Mouse (Mus musculus): Measurements from ENCODE around the gene 1700029F12Rik.

The 1700029F12Rik gene

GRCm38 (mm10) chr13:97034262-97034661 lies at the start of gene 1700029F12Rik:
Gene 1700029F12Rik, minus strand, starts transcription at chr13:97034362.
- no peak for DNase-seq (ENCODE audit: low read depth, low spot score)

DNA sequence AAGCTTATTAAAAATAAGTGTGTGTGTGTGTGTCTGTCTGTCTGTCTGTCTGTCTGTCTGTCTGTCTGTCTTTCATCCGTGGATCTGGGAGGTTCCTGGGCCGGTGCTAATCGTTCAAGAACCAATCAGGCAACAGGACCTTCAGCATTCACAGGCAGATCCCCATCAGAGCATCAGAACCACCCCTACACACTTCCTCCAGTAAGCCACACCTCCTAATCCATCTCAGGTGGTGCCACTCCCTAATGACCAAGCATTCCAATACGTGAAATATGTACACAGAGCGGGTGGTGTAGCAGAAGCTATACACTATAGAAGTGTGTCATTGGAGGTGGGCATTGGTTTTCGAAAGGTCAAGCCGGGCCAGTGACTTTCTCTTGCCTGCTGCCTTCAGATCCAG lies 48.3 kb upstream of the 1700029F12Rik start:
- peak; percentile 73 for DNase-seq (ENCODE audit: low read depth, low spot score)

- DNase-seq (ENCODE audit: low read depth, low spot score) = no peak
Observed at GRCm38 (mm10) chr13:97080615-97081014, 46.5 kb upstream of the 1700029F12Rik start.

GRCm38 (mm10) chr13:97080201-97080600 lies 46.0 kb upstream of the 1700029F12Rik start:
- no peak for DNase-seq (ENCODE audit: low read depth, low spot score)

GRCm38 (mm10) chr13:97077556-97077955 lies 43.4 kb upstream of the 1700029F12Rik start:
- DNase-seq (ENCODE audit: low read depth, low spot score) = no peak

DNA sequence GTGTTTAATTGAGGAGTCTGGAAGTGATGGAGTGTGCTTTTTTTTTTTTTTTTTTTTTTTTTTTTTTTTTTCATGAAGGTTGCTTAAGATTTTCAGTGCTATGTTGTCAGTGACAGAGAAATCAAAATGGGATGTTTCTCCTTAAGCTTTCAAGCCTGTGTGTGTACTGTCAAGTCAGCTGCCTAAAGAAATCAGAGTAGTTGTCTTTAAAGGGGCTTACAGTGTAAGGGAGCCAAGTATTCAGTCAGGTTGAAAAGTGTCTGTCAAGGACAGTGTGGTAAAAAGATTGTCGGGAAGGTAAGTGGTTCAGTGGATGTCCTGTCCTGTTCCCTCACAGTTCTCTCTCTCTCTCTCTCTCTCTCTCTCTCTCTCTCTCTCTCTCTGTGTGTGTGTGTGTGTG lies 39.3 kb upstream of the 1700029F12Rik start:
- DNase-seq (ENCODE audit: low read depth, low spot score) = no peak

DNA sequence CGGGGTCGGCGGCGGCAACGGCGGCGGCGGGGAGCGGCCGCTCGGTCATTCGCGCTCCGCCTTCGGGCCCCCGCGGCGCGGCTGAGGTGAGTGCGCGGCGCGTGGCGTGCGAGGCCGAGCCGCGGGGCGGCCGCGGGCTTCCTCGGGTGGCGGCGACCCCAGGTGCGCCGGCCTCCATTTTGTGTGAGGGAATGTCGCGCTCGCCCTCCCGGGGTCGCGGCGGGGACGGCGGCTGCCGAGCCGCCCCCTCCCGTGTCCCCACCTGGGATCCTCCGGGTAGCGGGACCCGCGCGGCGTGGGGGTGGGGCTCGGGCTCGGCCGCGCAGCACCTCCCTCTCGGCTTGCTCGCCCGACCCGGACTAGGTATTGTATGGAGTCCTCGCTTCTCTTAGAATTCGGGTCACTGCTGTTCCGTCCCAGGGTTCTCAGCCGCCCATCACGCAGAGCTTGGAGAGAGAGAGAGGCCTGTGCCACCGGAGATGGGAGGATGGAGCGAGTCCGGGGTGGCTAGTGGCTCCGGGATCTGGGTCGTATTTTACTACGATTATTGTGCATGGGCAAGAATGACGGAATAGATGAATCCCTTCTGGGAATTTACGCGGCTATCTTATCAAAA lies 37.6 kb upstream of the 1700029F12Rik start:
- peak; percentile 47 for DNase-seq (ENCODE audit: low read depth, low spot score)

- peak; percentile 89 for DNase-seq (ENCODE audit: low read depth, low spot score)
Observed at GRCm38 (mm10) chr13:97070931-97071625, 36.9 kb upstream of the 1700029F12Rik start.

GRCm38 (mm10) chr13:97068151-97068550 lies 34.0 kb upstream of the 1700029F12Rik start:
- no peak for DNase-seq (ENCODE audit: low read depth, low spot score)

GRCm38 (mm10) chr13:97067691-97068090 lies 33.5 kb upstream of the 1700029F12Rik start:
- peak; percentile 73 for DNase-seq (ENCODE audit: low read depth, low spot score)

- DNase-seq (ENCODE audit: low read depth, low spot score) = peak; percentile 98
Observed at GRCm38 (mm10) chr13:97066649-97067550, 32.7 kb upstream of the 1700029F12Rik start, which contains the start of gene Fam169a. Gene Fam169a, plus strand, starts transcription at chr13:97067286.

GRCm38 (mm10) chr13:97064844-97065621 lies 30.9 kb upstream of the 1700029F12Rik start:
- peak; percentile 85 for DNase-seq (ENCODE audit: low read depth, low spot score)

GRCm38 (mm10) chr13:97064413-97064812 lies 30.3 kb upstream of the 1700029F12Rik start:
- peak; percentile 53 for DNase-seq (ENCODE audit: low read depth, low spot score)

GRCm38 (mm10) chr13:97063431-97063830 lies 29.3 kb upstream of the 1700029F12Rik start:
- DNase-seq (ENCODE audit: low read depth, low spot score) = no peak

- DNase-seq (ENCODE audit: low read depth, low spot score) = no peak
Observed at GRCm38 (mm10) chr13:97062151-97062550, 28.0 kb upstream of the 1700029F12Rik start.

DNA sequence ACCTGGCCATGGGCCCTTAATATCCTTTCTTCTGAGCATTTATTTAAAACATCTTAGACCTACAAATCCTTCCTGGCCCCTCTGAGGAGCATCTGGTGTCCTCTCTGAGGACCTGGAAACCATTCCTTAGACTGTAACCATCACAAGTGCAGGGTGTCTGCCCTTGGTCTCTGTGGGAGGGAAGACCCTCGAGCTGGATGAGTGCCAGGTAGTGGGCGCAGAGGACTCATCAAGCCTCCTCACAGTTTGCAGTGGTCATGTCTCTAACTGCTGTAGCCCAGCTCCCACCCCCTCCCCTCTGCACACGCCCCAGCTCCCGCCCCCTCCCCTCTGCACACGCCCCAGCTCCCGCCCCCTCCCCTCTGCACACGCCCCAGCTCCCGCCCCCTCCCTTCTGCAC lies 26.2 kb upstream of the 1700029F12Rik start:
- DNase-seq (ENCODE audit: low read depth, low spot score) = no peak

DNA sequence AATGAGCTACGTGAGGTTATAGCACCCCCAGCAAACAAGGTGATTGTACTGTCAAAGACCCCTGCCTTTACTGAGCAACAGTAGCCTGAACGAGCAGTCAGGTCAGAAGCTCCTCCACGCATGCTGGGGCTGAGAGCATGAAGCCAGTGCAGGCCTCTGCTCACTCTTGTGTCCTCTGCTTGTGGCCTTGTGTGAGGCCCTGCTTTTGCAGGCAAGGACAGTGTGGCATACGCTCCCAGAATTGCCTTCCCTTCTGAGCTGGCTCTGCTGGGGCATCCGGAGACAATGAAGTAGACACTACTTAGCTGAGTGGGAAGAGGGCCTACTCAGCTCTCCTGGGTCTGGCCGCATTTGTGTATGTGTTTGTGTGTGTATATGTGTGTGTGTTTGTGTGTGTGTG lies 25.6 kb upstream of the 1700029F12Rik start:
- no peak for DNase-seq (ENCODE audit: low read depth, low spot score)

- no peak for DNase-seq (ENCODE audit: low read depth, low spot score)
Observed at GRCm38 (mm10) chr13:97057817-97058216, 23.7 kb upstream of the 1700029F12Rik start.

DNA sequence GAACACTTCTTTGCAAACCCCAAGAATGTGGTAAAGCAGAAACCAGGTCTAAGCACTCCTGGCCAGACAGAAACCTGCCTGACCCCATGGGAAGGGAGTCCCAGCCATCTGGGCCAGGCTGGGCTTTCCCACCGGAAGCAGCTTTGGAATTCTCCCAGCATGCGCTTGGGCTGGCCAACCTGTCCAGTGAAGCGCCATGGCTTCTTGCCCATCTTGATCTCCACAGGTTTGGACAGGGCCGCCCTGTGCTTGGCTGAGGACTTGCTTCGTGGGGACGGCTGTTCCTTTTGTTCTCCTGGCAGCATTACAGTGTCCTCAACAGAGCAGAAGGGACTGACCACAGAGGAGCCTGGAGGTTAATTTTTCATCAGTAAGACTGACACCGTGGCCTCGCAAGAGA lies 19.7 kb upstream of the 1700029F12Rik start:
- DNase-seq (ENCODE audit: low read depth, low spot score) = no peak

- DNase-seq (ENCODE audit: low read depth, low spot score) = peak; percentile 82
Observed at GRCm38 (mm10) chr13:97052667-97053066, 18.5 kb upstream of the 1700029F12Rik start.

DNA sequence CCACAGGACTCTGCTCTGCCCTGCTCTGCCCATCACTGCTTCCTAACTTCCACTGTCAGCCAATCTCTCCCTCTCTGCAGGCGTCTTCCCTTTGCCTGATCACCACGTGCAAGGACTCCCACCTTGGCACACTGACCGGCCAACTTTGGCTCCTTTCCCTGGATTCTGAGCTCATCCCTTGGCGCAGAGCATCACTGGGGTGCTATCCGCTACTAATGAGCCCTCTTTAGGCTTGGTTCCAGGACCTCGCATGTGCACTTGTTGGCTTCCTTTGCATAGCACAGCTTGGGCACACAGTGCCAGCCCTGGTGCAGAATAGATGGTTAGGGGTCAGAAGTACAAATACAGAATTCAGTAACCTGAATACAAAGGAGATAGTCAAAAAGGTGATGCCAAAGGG lies 17.0 kb upstream of the 1700029F12Rik start:
- no peak for DNase-seq (ENCODE audit: low read depth, low spot score)
